Mouse (Mus musculus) bone marrow macrophage, adult 2 months (primary cell): ENCODE results near the gene Carf.

Experiments used
- CTCF ChIP-seq: IDR thresholded peaks from 2 replicates; pipeline ENCODE4 v1.5.1; 2012; ENCODE audit warnings: low read depth, mild to moderate bottlenecking, low read length, moderate library complexity
- POLR2A ChIP-seq: IDR thresholded peaks from 2 replicates; pipeline ENCODE4 v1.6.1; 2012; ENCODE audit warnings: mild to moderate bottlenecking, low read depth, low read length, borderline replicate concordance

DNA sequence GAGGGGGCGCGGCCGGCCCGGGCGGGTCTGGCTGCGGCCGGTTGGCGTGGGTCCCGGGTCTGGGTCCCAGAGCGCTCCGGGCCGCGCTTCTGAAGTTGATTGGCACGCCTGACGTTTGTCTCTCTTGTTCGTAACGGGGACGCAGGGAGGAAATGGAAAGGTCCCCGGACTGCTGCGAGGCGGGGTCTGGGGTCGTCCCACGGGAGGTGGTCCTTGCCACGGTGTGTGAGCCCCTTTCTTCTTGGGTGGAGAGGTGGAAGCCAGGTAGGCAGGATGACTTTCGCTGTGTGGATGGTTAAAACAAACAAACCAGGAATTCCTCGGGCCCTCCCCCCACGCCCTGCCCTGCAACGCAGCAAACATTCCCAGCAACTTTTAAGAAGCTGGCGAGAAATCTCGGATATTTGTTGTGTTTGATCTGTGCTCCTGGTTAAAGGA, 82.8 kb downstream of the Carf start:
- TF ChIP-seq POLR2A (no peak), CTCF (no peak)
